Mouse (Mus musculus) fat pad, adult 2 months (tissue): Measurements from ENCODE around the gene Ces1h.
"Not testable (repeated sequence)": the region's sequence is repeated elsewhere in the genome, so short reads cannot be mapped to it uniquely, and the experiment has no call there.

Source experiments
- DNase-seq: peaks from one replicate; pipeline ENCODE4 v3.0.0-alpha.2; 2011; ENCODE audit warnings: low read depth, low spot score; ENCODE audit errors: extremely low read depth

Ces1h gene

GRCm38 (mm10) chr8:93379625-93380024 is at the start of gene Ces1h:
Gene Ces1h, minus strand, starts transcription at chr8:93379725.
- DNase-seq: no peak

- no peak for DNase-seq
Measured at GRCm38 (mm10) chr8:93427195-93427594, 47.7 kb upstream of the Ces1h start.

GRCm38 (mm10) chr8:93415387-93415786 is 35.9 kb upstream of the Ces1h start:
- no peak for DNase-seq

GRCm38 (mm10) chr8:93408830-93409229 is 29.3 kb upstream of the Ces1h start:
- DNase-seq: no peak

- no peak for DNase-seq
Measured at GRCm38 (mm10) chr8:93399698-93400097, 20.2 kb upstream of the Ces1h start.

- no peak for DNase-seq
Measured at GRCm38 (mm10) chr8:93398044-93398443, 18.5 kb upstream of the Ces1h start.

- DNase-seq: not testable (repeated sequence)
Measured at GRCm38 (mm10) chr8:93394079-93394619, 14.6 kb upstream of the Ces1h start.

GRCm38 (mm10) chr8:93369481-93369880 is 10.0 kb downstream of the Ces1h start:
- no peak for DNase-seq

- DNase-seq: no peak
Measured at GRCm38 (mm10) chr8:93360113-93360512, 19.4 kb downstream of the Ces1h start.

- no peak for DNase-seq
Measured at GRCm38 (mm10) chr8:93339531-93339930, 40.0 kb downstream of the Ces1h start.

GRCm38 (mm10) chr8:93337207-93337606 is 42.3 kb downstream of the Ces1h start, which contains the start of gene Ces1g:
Gene Ces1g, minus strand, starts transcription at chr8:93337308.
- no peak for DNase-seq

GRCm38 (mm10) chr8:93332703-93333102 is 46.8 kb downstream of the Ces1h start:
- no peak for DNase-seq

- no peak for DNase-seq
Measured at GRCm38 (mm10) chr8:93331151-93331550, 48.4 kb downstream of the Ces1h start.

GRCm38 (mm10) chr8:93325123-93325522 is 54.4 kb downstream of the Ces1h start:
- no peak for DNase-seq

- DNase-seq: no peak
Measured at GRCm38 (mm10) chr8:93317031-93317430, 62.5 kb downstream of the Ces1h start.

GRCm38 (mm10) chr8:93315557-93315956 is 64.0 kb downstream of the Ces1h start:
- DNase-seq: no peak
